Comparison of ENCODE assay signal across 8 mouse cellular contexts in genomic region chr15:27467081-27467491, GRCm38 (mm10). TPM values are rescaled to one million over a fixed set of nuclear protein-coding genes. Genes with fewer than 3 reads are reported as not detected.
DNase-seq lines count a peak whose midpoint lies in the region; ATAC-seq and TF ChIP-seq lines count a peak whose summit lies in the region.

No protein-coding gene starts in this region.

- ATAC-seq in limb, embryonic 14.5 days (ENCODE audit: low FRiP score, low read depth), result 0 out of 2 replicates have a peak, but pooled peaks have one; percentile 16
- ATAC-seq in stomach, embryonic 14.5 days (ENCODE audit: insufficient number of reproducible peaks, insufficient read depth, low FRiP score, low read depth), result peak; percentile 20; the same call in 1 of the 2 replicates

- no peaks in the 10 kb centered on the region for H3K4me1 ChIP-seq in embryonic fibroblast, embryonic 13.5 days (ENCODE audit: control insufficient read depth, insufficient read depth, low read length)
- 0 out of 2 replicates have a peak, but pooled peaks cover 7% of the 10 kb centered on the region for H3K4me1 ChIP-seq in limb, embryonic 14.5 days (ENCODE audit: control insufficient read depth, insufficient read depth, low read length)
- no peaks in the 10 kb centered on the region for H3K4me1 ChIP-seq in stomach, embryonic 14.5 days (ENCODE audit: control insufficient read depth, insufficient read depth, low read length)

- H3K9me3 ChIP-seq in limb, embryonic 14.5 days (ENCODE audit: control insufficient read depth, low read length), result no peaks in the 10 kb centered on the region
- H3K9me3 ChIP-seq in stomach, embryonic 14.5 days (ENCODE audit: control insufficient read depth, low read depth, low read length), result no peaks in the 10 kb centered on the region

- 0 out of 2 replicates have a peak overlapping the region, but pooled peaks have one; percentile 39 for H3K27ac ChIP-seq in embryonic fibroblast, embryonic 13.5 days (ENCODE audit: insufficient read depth, low read length)
- no peak overlapping the region for H3K27ac ChIP-seq in limb, embryonic 14.5 days (replicated peaks; ENCODE audit: low read depth, low read length)
- peak overlapping the region; percentile 80 for H3K27ac ChIP-seq in stomach, embryonic 14.5 days (ENCODE audit: low read length)

- TF ChIP-seq CTCF in embryonic fibroblast, embryonic 13.5 days (IDR thresholded peaks at IDR 0.05; ENCODE audit: borderline replicate concordance, insufficient read depth, low read length), result no peak

- H3K27me3 ChIP-seq in limb, embryonic 14.5 days (ENCODE audit: control insufficient read depth, insufficient read depth, low read length), result peaks cover 12% of the 10 kb centered on the region
- H3K27me3 ChIP-seq in stomach, embryonic 14.5 days (ENCODE audit: control insufficient read depth, insufficient read depth, low read length), result no peaks in the 10 kb centered on the region

- no peaks in the 10 kb centered on the region for H3K36me3 ChIP-seq in limb, embryonic 14.5 days (ENCODE audit: control insufficient read depth, insufficient read depth, low read length)
- H3K36me3 ChIP-seq in stomach, embryonic 14.5 days (ENCODE audit: control insufficient read depth, insufficient read depth, low read length), result no peaks in the 10 kb centered on the region

- H3K9ac ChIP-seq in limb, embryonic 14.5 days (ENCODE audit: low read depth, low read length, severe bottlenecking), result peak overlapping the region; percentile 80
- H3K9ac ChIP-seq in stomach, embryonic 14.5 days (replicated peaks; ENCODE audit: low read depth, low read length), result peak overlapping the region; percentile 61

- peak; percentile 47 for DNase-seq in embryo, embryonic 9.5 days (ENCODE audit: extremely low spot score)
- DNase-seq in embryo, embryonic 10 days (ENCODE audit: low spot score), result no peak
- peak; percentile 17 for DNase-seq in 416B (ENCODE audit: low read depth)
- DNase-seq in limb, embryonic 14.5 days (ENCODE audit: low spot score), result no peak
- DNase-seq in kidney, adult 18-20 months, result no peak
- no peak for DNase-seq in cerebellum, postnatal 25 days

- peak overlapping the region; percentile 79 for H3K4me3 ChIP-seq in embryonic fibroblast, embryonic 13.5 days (ENCODE audit: insufficient read depth, low read length)
- peak overlapping the region; percentile 73 for H3K4me3 ChIP-seq in limb, embryonic 14.5 days (replicated peaks; ENCODE audit: low read length)
- peak overlapping the region; percentile 71 for H3K4me3 ChIP-seq in stomach, embryonic 14.5 days (ENCODE audit: low read depth, low read length)

- H3K4me2 ChIP-seq in limb, embryonic 14.5 days (replicated peaks; ENCODE audit: low read depth, low read length, severe bottlenecking), result peak overlapping the region; percentile 67
- peak overlapping the region; percentile 86 for H3K4me2 ChIP-seq in stomach, embryonic 14.5 days (replicated peaks; ENCODE audit: low read depth, low read length)

- no peak for TF ChIP-seq POLR2A in embryonic fibroblast, embryonic 13.5 days (IDR thresholded peaks at IDR 0.05; ENCODE audit: low read depth, low read length)
- no peak for TF ChIP-seq POLR2A in limb, embryonic 14.5 days (IDR thresholded peaks at IDR 0.05; ENCODE audit: borderline replicate concordance, extremely low read depth, insufficient read depth, insufficient read length)

- 1% methylated on average over 14 of the region's 25 CpGs for WGBS in limb, embryonic 14.5 days
- WGBS in stomach, embryonic 14.5 days, result under 1% methylated on average over 25 of the region's 25 CpGs

RNA-seq across cellular contexts. Expression of gene Ank, which starts 0.6 kb away (rescaled TPM):
- polyA plus RNA-seq in embryonic fibroblast, embryonic 13.5 days (2011; ENCODE audit: insufficient read length, low read depth, missing spikeins), result 30.3 and 92.9 TPM in 2 replicates
- 19.4 and 22.4 TPM in 2 replicates for polyA plus RNA-seq in limb, embryonic 14.5 days (2012; rRNA removed)
- polyA plus RNA-seq in limb, embryonic 14.5 days (2014; fragmentation: Nextera tagmentation; extraction: Ambion mirVana), result 11.3 and 12.3 TPM in 2 replicates
- polyA plus RNA-seq in stomach, embryonic 14.5 days (2014; fragmentation: Nextera tagmentation; extraction: Ambion mirVana), result 13.7 and 17.2 TPM in 2 replicates

Comparison
In these comparisons a context has a peak if more than half of its experiments do, and no peak if none do; other contexts are left out.
1. DNase-seq: peak in embryo, embryonic 9.5 days (single experiment) and 416B (single experiment); none in embryo, embryonic 10 days (single experiment), limb, embryonic 14.5 days (single experiment), kidney, adult 18-20 months (single experiment) and cerebellum, postnatal 25 days (0 of 2).
2. Peak in every context shown above with its lines, with median percentiles within 50 percentile points of each other: H3K4me3 ChIP-seq.